Mouse (Mus musculus): ENCODE measurements around the gene Sat1.

GRCm38 (mm10) chrX:155175568-155175967 is 40.7 kb downstream of the Sat1 start:
- TF ChIP-seq CHD2 (IDR thresholded peaks at IDR 0.05; ENCODE audit: low read depth, low read length) (no peak), MAFK (IDR thresholded peaks at IDR 0.05; ENCODE audit: insufficient read depth, low read depth, low read length) (no peak)

All from ES-E14 (cell line).